Mouse (Mus musculus): Measurements from ENCODE around the gene Grtp1. TPM values are rescaled to one million over a fixed set of nuclear protein-coding genes. Genes with fewer than 3 reads are reported as not detected.

The Grtp1 gene
- 22.6 and 25.5 TPM in 2 replicates for polyA plus RNA-seq (2015; fragmentation: Nextera tagmentation; extraction: Ambion mirVana)

GRCm38 (mm10) chr8:13200301-13201012, at the start of gene Grtp1:
Gene Grtp1 (minus strand): TSS chr8:13200620.
- under 1% methylated on average over 57 of the region's 58 CpGs for WGBS
- peak within 1 kb of the TSS; percentile 42 for H3K27ac ChIP-seq (ENCODE audit: low read length)
- no peaks in the 10 kb centered on the region for H3K36me3 ChIP-seq (ENCODE audit: control insufficient read depth, insufficient read depth, low read length)
- peak; percentile 67 for ATAC-seq (ENCODE audit: insufficient read depth, low FRiP score)
- H3K4me1 ChIP-seq (ENCODE audit: control insufficient read depth, insufficient read depth, low read length), result peaks cover 4% of the 10 kb centered on the region; the same call in 1 of the 2 replicates
- H3K4me2 ChIP-seq (ENCODE audit: low read depth, low read length), result peak within 1 kb of the TSS; percentile 92
- H3K9me3 ChIP-seq (replicated peaks; ENCODE audit: control insufficient read depth, low read length), result no peaks in the 10 kb centered on the region
- peak within 1 kb of the TSS; percentile 73 for H3K9ac ChIP-seq (ENCODE audit: low read length)
- peak within 1 kb of the TSS; percentile 71 for H3K4me3 ChIP-seq (replicated peaks; ENCODE audit: low read length)
- H3K27me3 ChIP-seq (ENCODE audit: control insufficient read depth, insufficient read depth, low read length), result peaks cover 14% of the 10 kb centered on the region; the same call in 1 of the 2 replicates

GRCm38 (mm10) chr8:13244343-13244880, 44.0 kb upstream of the Grtp1 start:
- Histone ChIP-seq H3K9me3 (replicated peaks; ENCODE audit: control insufficient read depth, low read length) (no peaks in the 10 kb centered on the region), H3K4me3 (replicated peaks; ENCODE audit: low read length) (no peak overlapping the region), H3K27me3 (ENCODE audit: control insufficient read depth, insufficient read depth, low read length) (no peaks in the 10 kb centered on the region), H3K27ac (ENCODE audit: low read length) (no peak overlapping the region), H3K36me3 (ENCODE audit: control insufficient read depth, insufficient read depth, low read length) (no peaks in the 10 kb centered on the region), H3K4me2 (ENCODE audit: low read depth, low read length) (no peak overlapping the region), H3K9ac (ENCODE audit: low read length) (no peak overlapping the region), H3K4me1 (ENCODE audit: control insufficient read depth, insufficient read depth, low read length) (no peaks in the 10 kb centered on the region)
- WGBS, result 85% methylated on average over 11 of the region's 11 CpGs
- ATAC-seq (ENCODE audit: insufficient read depth, low FRiP score), result no peak

GRCm38 (mm10) chr8:13242985-13243870, 42.8 kb upstream of the Grtp1 start:
- ATAC-seq (ENCODE audit: insufficient read depth, low FRiP score), result no peak
- no peaks in the 10 kb centered on the region for H3K27me3 ChIP-seq (ENCODE audit: control insufficient read depth, insufficient read depth, low read length)
- WGBS, result 75% methylated on average over 10 of the region's 10 CpGs
- H3K27ac ChIP-seq (ENCODE audit: low read length), result no peak overlapping the region
- H3K9ac ChIP-seq (ENCODE audit: low read length), result no peak overlapping the region
- no peak overlapping the region for H3K4me3 ChIP-seq (replicated peaks; ENCODE audit: low read length)
- no peak overlapping the region for H3K4me2 ChIP-seq (ENCODE audit: low read depth, low read length)
- H3K36me3 ChIP-seq (ENCODE audit: control insufficient read depth, insufficient read depth, low read length), result no peaks in the 10 kb centered on the region
- no peaks in the 10 kb centered on the region for H3K9me3 ChIP-seq (replicated peaks; ENCODE audit: control insufficient read depth, low read length)
- H3K4me1 ChIP-seq (ENCODE audit: control insufficient read depth, insufficient read depth, low read length), result no peaks in the 10 kb centered on the region

- Histone ChIP-seq H3K27ac (ENCODE audit: low read length) (no peak overlapping the region), H3K36me3 (ENCODE audit: control insufficient read depth, insufficient read depth, low read length) (no peaks in the 10 kb centered on the region), H3K4me1 (ENCODE audit: control insufficient read depth, insufficient read depth, low read length) (no peaks in the 10 kb centered on the region), H3K4me3 (replicated peaks; ENCODE audit: low read length) (no peak overlapping the region), H3K9me3 (replicated peaks; ENCODE audit: control insufficient read depth, low read length) (no peaks in the 10 kb centered on the region), H3K9ac (ENCODE audit: low read length) (no peak overlapping the region), H3K27me3 (ENCODE audit: control insufficient read depth, insufficient read depth, low read length) (no peaks in the 10 kb centered on the region), H3K4me2 (ENCODE audit: low read depth, low read length) (no peak overlapping the region)
- no peak for ATAC-seq (ENCODE audit: insufficient read depth, low FRiP score)
- WGBS, result 67% methylated on average over 7 of the region's 7 CpGs
Observed at GRCm38 (mm10) chr8:13240691-13241090, 40.3 kb upstream of the Grtp1 start.

- H3K4me1 ChIP-seq (ENCODE audit: control insufficient read depth, insufficient read depth, low read length), result no peaks in the 10 kb centered on the region
- H3K27ac ChIP-seq (ENCODE audit: low read length), result no peak overlapping the region
- no peaks in the 10 kb centered on the region for H3K9me3 ChIP-seq (replicated peaks; ENCODE audit: control insufficient read depth, low read length)
- no peak overlapping the region for H3K4me3 ChIP-seq (replicated peaks; ENCODE audit: low read length)
- WGBS, result 88% methylated on average over 9 of the region's 9 CpGs
- no peaks in the 10 kb centered on the region for H3K36me3 ChIP-seq (ENCODE audit: control insufficient read depth, insufficient read depth, low read length)
- H3K9ac ChIP-seq (ENCODE audit: low read length), result no peak overlapping the region
- ATAC-seq (ENCODE audit: insufficient read depth, low FRiP score), result no peak
- H3K27me3 ChIP-seq (ENCODE audit: control insufficient read depth, insufficient read depth, low read length), result no peaks in the 10 kb centered on the region
- H3K4me2 ChIP-seq (ENCODE audit: low read depth, low read length), result no peak overlapping the region
Observed at GRCm38 (mm10) chr8:13240055-13240454, 39.6 kb upstream of the Grtp1 start.

- ATAC-seq (ENCODE audit: insufficient read depth, low FRiP score), result no peak
- no peak overlapping the region for H3K4me2 ChIP-seq (ENCODE audit: low read depth, low read length)
- H3K4me3 ChIP-seq (replicated peaks; ENCODE audit: low read length), result no peak overlapping the region
- H3K27ac ChIP-seq (ENCODE audit: low read length), result no peak overlapping the region
- no peaks in the 10 kb centered on the region for H3K36me3 ChIP-seq (ENCODE audit: control insufficient read depth, insufficient read depth, low read length)
- 84% methylated on average over 13 of the region's 13 CpGs for WGBS
- H3K9ac ChIP-seq (ENCODE audit: low read length), result no peak overlapping the region
- H3K9me3 ChIP-seq (replicated peaks; ENCODE audit: control insufficient read depth, low read length), result no peaks in the 10 kb centered on the region
- H3K27me3 ChIP-seq (ENCODE audit: control insufficient read depth, insufficient read depth, low read length), result no peaks in the 10 kb centered on the region
- H3K4me1 ChIP-seq (ENCODE audit: control insufficient read depth, insufficient read depth, low read length), result no peaks in the 10 kb centered on the region
Observed at GRCm38 (mm10) chr8:13234803-13235202, 34.4 kb upstream of the Grtp1 start.

- Histone ChIP-seq H3K4me3 (replicated peaks; ENCODE audit: low read length) (no peak overlapping the region), H3K36me3 (ENCODE audit: control insufficient read depth, insufficient read depth, low read length) (no peaks in the 10 kb centered on the region), H3K4me1 (ENCODE audit: control insufficient read depth, insufficient read depth, low read length) (no peaks in the 10 kb centered on the region), H3K4me2 (ENCODE audit: low read depth, low read length) (no peak overlapping the region), H3K27ac (ENCODE audit: low read length) (no peak overlapping the region), H3K9me3 (replicated peaks; ENCODE audit: control insufficient read depth, low read length) (no peaks in the 10 kb centered on the region), H3K27me3 (ENCODE audit: control insufficient read depth, insufficient read depth, low read length) (no peaks in the 10 kb centered on the region), H3K9ac (ENCODE audit: low read length) (no peak overlapping the region)
- ATAC-seq (ENCODE audit: insufficient read depth, low FRiP score), result no peak
- 86% methylated on average over 4 of the region's 4 CpGs for WGBS
Observed at GRCm38 (mm10) chr8:13230471-13230870, 30.1 kb upstream of the Grtp1 start.

GRCm38 (mm10) chr8:13229802-13230201, 29.4 kb upstream of the Grtp1 start:
- Histone ChIP-seq H3K27ac (ENCODE audit: low read length) (no peak overlapping the region), H3K9ac (ENCODE audit: low read length) (no peak overlapping the region), H3K27me3 (ENCODE audit: control insufficient read depth, insufficient read depth, low read length) (no peaks in the 10 kb centered on the region), H3K9me3 (replicated peaks; ENCODE audit: control insufficient read depth, low read length) (no peaks in the 10 kb centered on the region), H3K36me3 (ENCODE audit: control insufficient read depth, insufficient read depth, low read length) (no peaks in the 10 kb centered on the region), H3K4me3 (replicated peaks; ENCODE audit: low read length) (no peak overlapping the region), H3K4me1 (ENCODE audit: control insufficient read depth, insufficient read depth, low read length) (no peaks in the 10 kb centered on the region), H3K4me2 (ENCODE audit: low read depth, low read length) (no peak overlapping the region)
- no peak for ATAC-seq (ENCODE audit: insufficient read depth, low FRiP score)
- WGBS, result 83% methylated on average over 12 of the region's 12 CpGs

All from stomach, embryonic 16.5 days (tissue).